Mouse (Mus musculus): ENCODE data around the gene Anxa5. TPM values are rescaled to one million over a fixed set of nuclear protein-coding genes. Genes with fewer than 3 reads are reported as not detected.
A peak's percentile ranks its signal among the peaks of the same experiment; 100 is the strongest.

Gene Anxa5
- total RNA-seq, 1 experiment: 131 TPM

DNA sequence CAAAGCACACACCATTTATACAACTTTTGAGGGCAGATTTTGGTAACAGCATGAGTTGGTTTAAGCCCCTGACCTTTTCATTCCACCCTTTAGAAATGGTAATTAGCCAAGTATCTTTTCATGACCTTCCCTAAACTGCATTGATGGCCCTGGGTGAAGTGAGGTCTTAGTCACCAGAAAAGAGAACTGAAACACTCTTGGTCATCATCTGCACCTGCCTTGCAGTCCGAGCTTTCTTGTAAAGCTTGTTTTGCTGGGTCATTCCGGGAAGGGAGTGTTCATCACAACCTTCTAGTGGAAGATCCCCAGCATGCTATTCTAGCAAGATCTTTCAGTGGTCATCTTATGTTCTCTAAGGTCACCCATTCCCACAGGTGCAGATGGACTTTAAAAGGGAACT is 73.8 kb downstream of the Anxa5 start:
- Histone ChIP-seq H3K36me3 (ENCODE audit: control insufficient read depth, insufficient read depth, low read length, poor library complexity, severe bottlenecking) (no peaks in the 10 kb centered on the region), H3K4me3 (ENCODE audit: insufficient read depth in 1 of 2, low read depth in 1 of 2, low read length in 2 of 2, poor library complexity in 1 of 2, severe bottlenecking in 1 of 2) (no peak overlapping the region), H3K27ac (ENCODE audit: insufficient read depth, low read depth, low read length, poor library complexity, severe bottlenecking) (no peak overlapping the region), H3K9me3 (ENCODE audit: control insufficient read depth, insufficient read depth, low read depth, low read length) (no peaks in the 10 kb centered on the region), H3K9ac (ENCODE audit: insufficient read depth, low read depth, low read length, poor library complexity, severe bottlenecking) (no peak overlapping the region), H3K4me1 (ENCODE audit: control insufficient read depth in 2 of 2, insufficient read depth in 2 of 2, low read length in 2 of 2, poor library complexity in 1 of 2) (peaks cover 3 to 4% of the 10 kb centered on the region in 2 experiments; a peak in 1 of 4 replicates)
- DNase-seq (ENCODE audit: low read depth, low spot score): peak; percentile 27
- in situ Hi-C loops (cut with MboI; ENCODE audit: low sequenced_read_pairs in 2 of 2, unreplicated experiment in 2 of 2): no loop called here
- peak; percentile 69 for TF ChIP-seq MAFK (IDR thresholded peaks at IDR 0.05; ENCODE audit: insufficient read depth, low read depth, low read length)
- no peak for TF ChIP-seq ZNF384 (IDR thresholded peaks at IDR 0.05; ENCODE audit: low read depth, low read length)
- no peak for TF ChIP-seq CHD2 (IDR thresholded peaks at IDR 0.05; ENCODE audit: low read depth, low read length)
- TF ChIP-seq HCFC1 (IDR thresholded peaks at IDR 0.05; ENCODE audit: borderline replicate concordance, insufficient read depth, low read length): no peak
- TF ChIP-seq ZC3H11A (IDR thresholded peaks at IDR 0.05; ENCODE audit: borderline replicate concordance, low read depth, low read length): no peak

DNA sequence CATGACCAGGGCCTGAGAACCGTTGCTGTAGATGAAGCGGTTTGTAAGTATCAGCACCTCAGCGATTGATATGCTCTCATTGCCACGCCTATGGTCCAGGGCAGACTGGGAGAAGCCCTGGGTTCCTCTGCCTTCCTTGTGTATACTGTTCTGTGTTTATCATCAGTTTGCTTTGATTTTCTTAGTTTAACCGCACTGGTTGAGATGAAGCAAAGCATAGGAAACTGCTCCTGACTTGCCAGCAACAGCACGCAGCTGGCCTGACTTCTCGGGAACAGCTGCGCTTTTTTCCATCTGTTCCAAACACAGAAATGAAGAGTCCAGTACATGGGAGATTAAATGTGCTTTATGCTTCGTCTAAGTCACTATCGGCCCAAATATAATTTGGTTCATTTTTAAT is 75.0 kb downstream of the Anxa5 start:
- Histone ChIP-seq H3K9me3 (ENCODE audit: control insufficient read depth, insufficient read depth, low read depth, low read length) (no peaks in the 10 kb centered on the region), H3K4me1 (ENCODE audit: control insufficient read depth in 2 of 2, insufficient read depth in 2 of 2, low read length in 2 of 2, poor library complexity in 1 of 2) (peaks cover 3 to 4% of the 10 kb centered on the region in 2 experiments; a peak in 1 of 4 replicates), H3K9ac (ENCODE audit: insufficient read depth, low read depth, low read length, poor library complexity, severe bottlenecking) (no peak overlapping the region), H3K4me3 (ENCODE audit: insufficient read depth in 1 of 2, low read depth in 1 of 2, low read length in 2 of 2, poor library complexity in 1 of 2, severe bottlenecking in 1 of 2) (no peak overlapping the region), H3K27ac (ENCODE audit: insufficient read depth, low read depth, low read length, poor library complexity, severe bottlenecking) (no peak overlapping the region), H3K36me3 (ENCODE audit: control insufficient read depth, insufficient read depth, low read length, poor library complexity, severe bottlenecking) (no peaks in the 10 kb centered on the region)
- in situ Hi-C loops (cut with MboI; ENCODE audit: low sequenced_read_pairs in 2 of 2, unreplicated experiment in 2 of 2): no loop called here
- no peak for TF ChIP-seq HCFC1 (IDR thresholded peaks at IDR 0.05; ENCODE audit: borderline replicate concordance, insufficient read depth, low read length)
- no peak for TF ChIP-seq ZNF384 (IDR thresholded peaks at IDR 0.05; ENCODE audit: low read depth, low read length)
- no peak for DNase-seq (ENCODE audit: low read depth, low spot score)

Other genes starting within 250 kb of the Anxa5 start
- 0.95 and 1.3 TPM in 2 replicates for gene 1810062G17Rik, start within 50 bp of the Anxa5 start, total RNA-seq (2012; rRNA removed)
- not detected in 2 replicates for gene Gm11549, start 45.9 kb upstream of the Anxa5 start, total RNA-seq (2012; rRNA removed)
- 27.3 and 39.7 TPM in 2 replicates for gene Exosc9, start 76.7 kb upstream of the Anxa5 start, total RNA-seq (2012; rRNA removed)
- gene Ccna2, start 96.3 kb upstream of the Anxa5 start, total RNA-seq (2012; rRNA removed): 101 and 127 TPM in 2 replicates
- gene Bbs7, start 137.6 kb upstream of the Anxa5 start, total RNA-seq (2012; rRNA removed): 2.0 and 2.2 TPM in 2 replicates
- 0.32 and 0.54 TPM in 2 replicates for gene Trpc3, start 214.3 kb upstream of the Anxa5 start, total RNA-seq (2012; rRNA removed)

Measured in ES-E14 (cell line).